Mouse (Mus musculus) B cell, adult 67 days (primary cell): ENCODE data around the gene A530032D15Rik. TPM values are rescaled to one million over a fixed set of nuclear protein-coding genes. Genes with fewer than 3 reads are reported as not detected.

Source experiments
- total RNA-seq, 2 experiments: library from RNA; stranded (reverse); gene quantifications; 4 replicates each; pipeline ENCODE4 v1.2.4; 2023

A530032D15Rik gene
- 10 to 100 TPM; 26.6 to 36.0 TPM for total RNA-seq

GRCm38 (mm10) chr1:85109753-85110152, at the start of gene A530032D15Rik:
Gene A530032D15Rik, minus strand, starts transcription at chr1:85109853.

GRCm38 (mm10) chr1:85099864-85100263, 9.8 kb downstream of the A530032D15Rik start, which contains the start of gene Gm10553:
Gene Gm10553, plus strand, starts transcription at chr1:85100164.

Other genes with a start within 250 kb of the A530032D15Rik start
- not detected for gene Slc16a14, start 174.7 kb downstream of the A530032D15Rik start, total RNA-seq
- gene Gm10553, start 9.7 kb downstream of the A530032D15Rik start, total RNA-seq = not detected
- gene C130026I21Rik, start 160.7 kb upstream of the A530032D15Rik start, total RNA-seq = 10 to 100 TPM; 77.3 to 81.1 TPM